Mouse (Mus musculus) hindbrain, embryonic 12.5 days (tissue): ENCODE results near the gene Zcchc3. TPM values are rescaled to one million over a fixed set of nuclear protein-coding genes. Genes with fewer than 3 reads are reported as not detected.
A peak's percentile ranks its signal among the peaks of the same experiment; 100 is the strongest.

Source experiments
- ATAC-seq: fragments of 200-750 bp; cut with Nextera tagmentation; 2 replicates; pipeline ENCODE4 v1.8.0; 2017; ENCODE audit warnings: moderate TSS enrichment; ENCODE audit not compliant: low FRiP score
- H3K27ac ChIP-seq: fragments of 300-500 bp; sonication (generic); 2 replicates; pipeline ENCODE4 v1.5.1; 2016; ENCODE audit warnings: mild to moderate bottlenecking
- H3K27me3 ChIP-seq: fragments of 300-500 bp; sonication (generic); 2 replicates; pipeline ENCODE4 v1.6.1; 2016; ENCODE audit warnings: mild to moderate bottlenecking
- H3K36me3 ChIP-seq: fragments of 300-500 bp; sonication (generic); 2 replicates; pipeline ENCODE4 v1.6.1; 2016; ENCODE audit warnings: mild to moderate bottlenecking
- H3K4me1 ChIP-seq: fragments of 300-500 bp; sonication (generic); 2 replicates; pipeline ENCODE4 v1.6.1; 2016
- H3K4me2 ChIP-seq: fragments of 300-500 bp; sonication (generic); replicated peaks from 2 replicates; pipeline ENCODE4 v1.6.1; 2016; ENCODE audit warnings: mild to moderate bottlenecking
- H3K4me3 ChIP-seq: fragments of 300-500 bp; sonication (generic); 2 replicates; pipeline ENCODE4 v1.5.1; 2016; ENCODE audit warnings: mild to moderate bottlenecking
- H3K9ac ChIP-seq: fragments of 300-500 bp; sonication (generic); 2 replicates; pipeline ENCODE4 v1.6.1; 2016; ENCODE audit warnings: mild to moderate bottlenecking, moderate library complexity
- H3K9me3 ChIP-seq: fragments of 300-500 bp; sonication (generic); replicated peaks from 2 replicates; pipeline ENCODE4 v1.6.1; 2016; ENCODE audit warnings: mild to moderate bottlenecking
- WGBS: fragments of 180-500 bp; shearing (Covaris S2); methylation state at CpG from one replicate; pipeline ENCODE4 v1.1.7; 2016; 5-methylcytosine and 5-hydroxymethylcytosine counted together
- polyA plus RNA-seq: library from polyadenylated mRNA; unstranded; fragments of >200 nt; fragmentation: Nextera tagmentation; extraction: Ambion mirVana; gene quantifications from 2 replicates; pipeline ENCODE4 v1.2.1, GENCODE M21; 2016

Gene Zcchc3
- polyA plus RNA-seq, 1 experiment from 2014 or later = 50.7 TPM

DNA sequence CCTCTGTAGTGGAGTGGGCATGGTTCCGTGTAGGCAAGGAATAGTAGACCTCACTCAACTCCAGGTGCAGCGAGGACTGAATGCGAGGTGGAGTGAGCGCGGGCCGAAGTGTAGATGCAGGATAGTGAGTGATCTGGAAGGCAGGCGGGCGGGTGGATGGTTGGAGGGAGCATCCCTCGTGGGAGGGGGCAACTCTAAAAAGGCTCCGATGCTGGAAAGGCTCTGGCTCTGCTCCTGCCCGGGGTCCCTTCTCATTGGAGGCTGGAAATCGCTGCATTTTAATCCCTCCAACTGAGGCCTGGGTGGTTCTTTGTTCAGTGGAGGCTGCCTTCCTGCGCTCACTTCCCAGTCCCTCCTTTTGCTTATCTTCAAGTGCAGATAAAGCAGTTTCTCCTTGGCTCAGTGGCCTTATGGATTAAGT, 15.7 kb downstream of the Zcchc3 start:
- Histone ChIP-seq H3K4me3 (peak overlapping the region; percentile 90), H3K4me1 (peaks cover 33% of the 10 kb centered on the region), H3K36me3 (peaks cover 7% of the 10 kb centered on the region; the same call in 1 of the 2 replicates), H3K9me3 (no peaks in the 10 kb centered on the region), H3K4me2 (peak overlapping the region; percentile 76), H3K27me3 (no peaks in the 10 kb centered on the region), H3K9ac (peak overlapping the region; percentile 98), H3K27ac (peak overlapping the region; percentile 100)
- no peak; the same call in none of the 2 replicates for ATAC-seq
- 2% methylated on average over 13 of the region's 13 CpGs for WGBS

- H3K27ac ChIP-seq = peak overlapping the region; percentile 100
- no peaks in the 10 kb centered on the region for H3K27me3 ChIP-seq
- peaks cover 38% of the 10 kb centered on the region for H3K4me1 ChIP-seq
- ATAC-seq = peak; percentile 76
- H3K36me3 ChIP-seq = peaks cover 9% of the 10 kb centered on the region; the same call in 1 of the 2 replicates
- H3K9ac ChIP-seq = peak overlapping the region; percentile 98
- H3K9me3 ChIP-seq = no peaks in the 10 kb centered on the region
- peak overlapping the region; percentile 76 for H3K4me2 ChIP-seq
- WGBS = 0% methylated on average over 38 of the region's 38 CpGs
- H3K4me3 ChIP-seq = peak overlapping the region; percentile 90
Measured at GRCm38 (mm10) chr2:152398691-152399090, 16.1 kb downstream of the Zcchc3 start.

DNA sequence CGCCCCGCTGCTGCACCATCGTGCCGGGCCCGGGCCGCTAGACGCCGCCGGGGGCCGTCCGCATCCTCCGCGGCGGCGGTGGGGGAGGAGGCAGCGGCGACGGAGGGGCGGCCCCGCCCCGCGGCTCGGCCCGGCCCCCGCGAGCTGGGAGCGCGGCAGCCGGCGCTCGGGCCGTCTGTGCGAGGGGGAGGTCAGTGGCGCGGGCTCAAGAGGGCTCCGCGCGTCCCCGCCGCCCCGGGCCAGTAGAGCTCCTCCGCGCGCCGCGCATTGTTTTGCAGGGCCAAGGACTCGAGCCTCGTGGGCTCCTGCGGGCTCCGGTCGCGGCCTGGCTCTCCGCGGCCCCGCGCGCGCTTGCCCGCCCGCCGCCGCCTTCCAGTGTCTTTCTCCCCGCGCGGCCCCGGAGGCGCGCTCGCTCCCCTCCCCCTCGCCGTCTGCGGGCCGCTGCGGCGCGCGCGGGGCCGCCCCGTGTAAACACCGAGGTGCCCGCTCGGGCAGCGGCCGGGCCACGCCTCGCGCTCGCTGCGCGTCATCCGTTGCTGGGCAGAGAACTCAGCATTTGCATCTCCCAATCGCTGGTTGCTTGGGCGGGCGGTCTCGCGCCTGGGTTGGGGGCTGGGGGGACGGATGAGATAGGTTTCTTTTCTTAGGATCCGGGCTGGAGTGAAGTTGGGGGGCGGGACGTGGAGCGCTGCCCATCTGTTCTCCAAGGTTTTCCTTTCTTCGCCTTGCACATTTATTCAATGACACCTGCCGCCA, 17.0 kb downstream of the Zcchc3 start, which contains the start of gene Sox12:
TSS of gene Sox12 (minus strand) at position 384 of the 756 bp plus-strand sequence.
- Histone ChIP-seq H3K4me3 (peak within 1 kb of the TSS; percentile 90), H3K4me2 (peak within 1 kb of the TSS; percentile 76), H3K27ac (peak within 1 kb of the TSS; percentile 100), H3K36me3 (peaks cover 13% of the 10 kb centered on the region; the same call in 1 of the 2 replicates), H3K9ac (peak within 1 kb of the TSS; percentile 98), H3K27me3 (no peaks in the 10 kb centered on the region), H3K9me3 (no peaks in the 10 kb centered on the region), H3K4me1 (peaks cover 44% of the 10 kb centered on the region)
- ATAC-seq = peak; percentile 73
- WGBS = under 1% methylated on average over 47 of the region's 104 CpGs

DNA sequence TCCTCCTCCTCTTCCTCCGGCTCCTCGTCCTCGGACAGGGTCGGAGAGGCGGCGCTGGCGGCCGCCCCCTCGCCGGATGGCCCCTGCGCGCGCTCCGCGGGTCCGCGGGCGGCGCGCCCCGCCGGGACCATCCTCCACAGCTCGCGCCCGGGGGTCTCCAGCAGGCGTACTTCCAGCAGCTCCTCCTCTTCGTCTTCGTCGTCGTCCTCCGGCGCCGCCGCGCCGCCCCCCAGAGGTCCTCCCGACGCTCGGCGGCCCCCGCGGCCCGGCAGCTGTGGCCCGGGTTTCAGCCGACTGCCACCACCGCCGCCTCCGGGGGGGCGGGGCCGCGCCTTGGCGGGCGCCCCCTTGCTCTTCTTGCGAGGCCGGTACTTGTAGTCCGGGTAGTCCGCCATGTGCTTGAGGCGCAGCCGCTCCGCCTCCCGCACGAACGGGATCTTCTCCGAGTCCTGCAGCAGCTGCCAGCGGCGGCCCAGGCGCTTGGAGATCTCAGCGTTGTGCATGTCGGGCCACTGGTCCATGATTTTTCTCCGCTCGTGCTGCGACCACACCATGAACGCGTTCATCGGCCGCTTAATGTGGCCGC, 17.7 kb downstream of the Zcchc3 start:
- peak overlapping the region; percentile 76 for H3K4me2 ChIP-seq
- H3K27ac ChIP-seq = peak overlapping the region; percentile 100
- under 1% methylated on average over 54 of the region's 77 CpGs for WGBS
- peak overlapping the region; percentile 98 for H3K9ac ChIP-seq
- H3K4me1 ChIP-seq = peaks cover 44% of the 10 kb centered on the region
- peak overlapping the region; percentile 90 for H3K4me3 ChIP-seq
- H3K36me3 ChIP-seq = peaks cover 13% of the 10 kb centered on the region; the same call in 1 of the 2 replicates
- peak; percentile 4 for ATAC-seq
- H3K27me3 ChIP-seq = no peaks in the 10 kb centered on the region
- no peaks in the 10 kb centered on the region for H3K9me3 ChIP-seq

GRCm38 (mm10) chr2:152396110-152397003, 18.5 kb downstream of the Zcchc3 start:
- peak; percentile 70 for ATAC-seq
- Histone ChIP-seq H3K4me3 (peak overlapping the region; percentile 90), H3K9me3 (no peaks in the 10 kb centered on the region), H3K4me1 (peaks cover 44% of the 10 kb centered on the region), H3K36me3 (peaks cover 13% of the 10 kb centered on the region; the same call in 1 of the 2 replicates), H3K27me3 (no peaks in the 10 kb centered on the region), H3K4me2 (peak overlapping the region; percentile 76), H3K27ac (peak overlapping the region; percentile 100), H3K9ac (peak overlapping the region; percentile 98)
- under 1% methylated on average over 42 of the region's 46 CpGs for WGBS

DNA sequence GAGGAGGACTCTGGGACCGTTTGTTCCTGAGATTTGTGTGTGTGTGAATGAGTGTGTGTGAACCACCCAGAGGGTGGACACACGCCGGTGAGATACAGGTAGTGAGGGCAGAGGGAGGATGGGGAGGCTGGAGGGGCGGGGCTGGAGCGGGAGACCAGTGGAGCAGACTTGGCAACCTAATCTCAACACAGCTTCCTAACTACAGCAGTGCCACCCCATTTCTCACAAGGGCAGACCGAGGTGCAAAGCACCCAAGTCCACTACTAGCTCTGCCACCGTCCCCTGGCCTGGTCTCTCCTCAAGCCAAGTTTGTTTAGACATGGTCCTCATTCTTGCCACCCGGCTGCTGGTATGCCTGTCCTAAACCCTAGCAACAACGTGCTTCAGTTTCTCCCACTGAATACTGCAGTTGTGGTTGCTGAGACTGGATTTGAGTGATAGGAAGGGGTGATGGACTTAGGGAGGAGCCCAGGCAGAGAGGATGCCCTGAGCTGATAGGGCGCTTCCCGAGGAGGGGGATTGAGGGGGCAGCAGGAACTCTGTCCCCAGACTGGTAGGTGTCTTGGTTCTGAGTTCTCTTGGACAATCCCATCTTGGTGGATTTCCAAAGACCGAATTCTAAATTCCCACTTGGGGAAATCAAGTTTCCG, 19.4 kb downstream of the Zcchc3 start:
- WGBS = 28% methylated on average over 13 of the region's 13 CpGs
- Histone ChIP-seq H3K4me1 (peaks cover 43% of the 10 kb centered on the region), H3K9ac (peak overlapping the region; percentile 98), H3K9me3 (no peaks in the 10 kb centered on the region), H3K4me3 (peak overlapping the region; percentile 90), H3K4me2 (peak overlapping the region; percentile 76), H3K36me3 (peaks cover 13% of the 10 kb centered on the region; the same call in 1 of the 2 replicates), H3K27ac (peak overlapping the region; percentile 100), H3K27me3 (no peaks in the 10 kb centered on the region)
- no peak for ATAC-seq

- H3K27ac ChIP-seq = no peak overlapping the region
- 53% methylated on average over 9 of the region's 9 CpGs for WGBS
- 0 out of 2 replicates have a peak overlapping the region, but pooled peaks have one; percentile 90 for H3K4me3 ChIP-seq
- H3K36me3 ChIP-seq = peaks cover 13% of the 10 kb centered on the region; the same call in 1 of the 2 replicates
- no peak for ATAC-seq
- no peaks in the 10 kb centered on the region for H3K9me3 ChIP-seq
- 0 out of 2 replicates have a peak overlapping the region, but pooled peaks have one; percentile 32 for H3K9ac ChIP-seq
- H3K4me2 ChIP-seq = peak overlapping the region; percentile 76
- H3K4me1 ChIP-seq = peaks cover 31% of the 10 kb centered on the region
- H3K27me3 ChIP-seq = no peaks in the 10 kb centered on the region
Measured at GRCm38 (mm10) chr2:152393225-152394017, 21.4 kb downstream of the Zcchc3 start.

- ATAC-seq = no peak
- WGBS = 13% methylated on average over 3 of the region's 3 CpGs
- Histone ChIP-seq H3K27ac (no peak overlapping the region), H3K9ac (no peak overlapping the region), H3K27me3 (no peaks in the 10 kb centered on the region), H3K4me3 (no peak overlapping the region), H3K4me2 (peak overlapping the region; percentile 76; the same call in 1 of the 2 replicates), H3K9me3 (no peaks in the 10 kb centered on the region), H3K36me3 (peaks cover 13% of the 10 kb centered on the region; the same call in 1 of the 2 replicates), H3K4me1 (peaks cover 31% of the 10 kb centered on the region)
Measured at GRCm38 (mm10) chr2:152392786-152393185, 22.0 kb downstream of the Zcchc3 start.

GRCm38 (mm10) chr2:152384191-152384590, 30.6 kb downstream of the Zcchc3 start:
- Histone ChIP-seq H3K27ac (no peak overlapping the region), H3K36me3 (no peaks in the 10 kb centered on the region), H3K4me1 (no peaks in the 10 kb centered on the region), H3K9ac (no peak overlapping the region), H3K4me3 (no peak overlapping the region), H3K27me3 (no peaks in the 10 kb centered on the region), H3K9me3 (no peaks in the 10 kb centered on the region), H3K4me2 (no peak overlapping the region)
- 91% methylated on average over 4 of the region's 4 CpGs for WGBS
- ATAC-seq = no peak

DNA sequence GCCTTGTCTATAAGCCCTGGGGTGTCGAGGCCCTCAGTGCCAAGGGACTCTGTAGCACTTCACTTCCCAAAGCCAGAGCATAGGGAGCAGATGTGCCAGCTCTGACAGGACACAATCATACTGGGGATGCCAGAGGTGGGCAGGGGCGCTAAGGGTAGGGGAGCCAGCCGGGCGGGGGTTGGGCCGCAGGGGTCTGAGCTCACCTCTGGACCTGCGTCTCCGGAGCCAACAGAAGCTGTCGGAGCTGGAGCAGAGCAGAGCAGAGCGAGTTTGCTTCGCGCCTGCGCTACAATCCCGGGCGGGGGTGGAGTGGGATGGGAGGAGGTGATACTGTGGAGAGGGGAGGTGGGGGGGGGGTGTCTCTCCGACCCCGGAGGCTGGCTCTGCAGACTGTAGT, 38.5 kb downstream of the Zcchc3 start, which contains the start of gene Nrsn2:
TSS of gene Nrsn2 (minus strand) at position 294 of the 397 bp plus-strand sequence.
- Histone ChIP-seq H3K9ac (peak within 1 kb of the TSS; percentile 59), H3K4me1 (peaks cover 30% of the 10 kb centered on the region), H3K27me3 (peaks cover 15% of the 10 kb centered on the region), H3K4me3 (peak within 1 kb of the TSS; percentile 34), H3K36me3 (no peaks in the 10 kb centered on the region), H3K27ac (peak within 1 kb of the TSS; percentile 92), H3K9me3 (no peaks in the 10 kb centered on the region), H3K4me2 (peak within 1 kb of the TSS; percentile 53)
- ATAC-seq = peak; percentile 71
- under 1% methylated on average over 16 of the region's 16 CpGs for WGBS
